Mouse (Mus musculus): ENCODE measurements around the gene Sec14l1. TPM values are rescaled to one million over a fixed set of nuclear protein-coding genes. Genes with fewer than 3 reads are reported as not detected.

The Sec14l1 gene
- polyA plus RNA-seq, 1 experiment from 2014 or later = 9.2 TPM

DNA sequence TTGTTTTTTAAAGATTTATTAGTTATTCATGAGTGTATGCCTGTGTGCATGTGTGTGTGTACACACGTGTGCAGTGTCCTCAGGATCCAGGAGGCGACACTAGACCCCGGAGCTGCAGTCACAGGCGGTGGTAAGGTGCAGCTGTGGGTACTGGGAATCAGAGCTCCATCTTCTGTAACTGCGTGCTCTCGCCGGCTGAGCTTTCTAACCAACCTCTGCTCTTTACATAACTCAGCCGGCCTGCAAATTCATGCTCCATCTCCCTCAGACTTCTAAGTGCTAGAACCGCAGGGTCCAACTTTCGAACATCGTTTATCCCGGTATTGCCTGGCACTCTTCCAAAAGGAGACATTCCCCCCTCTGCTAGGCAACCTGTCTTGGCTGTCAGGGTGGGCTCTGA is 60.5 kb downstream of the Sec14l1 start:
- H3K27ac ChIP-seq (ENCODE audit: low read depth) = no peak overlapping the region
- no peak for DNase-seq
- H3K4me2 ChIP-seq (ENCODE audit: low read depth, low read length) = no peak overlapping the region

GRCm38 (mm10) chr11:117176304-117176703 is 61.3 kb downstream of the Sec14l1 start:
- H3K9ac ChIP-seq (replicated peaks) = no peak overlapping the region
- TF ChIP-seq EP300 (IDR thresholded peaks at IDR 0.05; ENCODE audit: low read depth) (no peak), CTCF (IDR thresholded peaks at IDR 0.05; ENCODE audit: low read depth) (peak; percentile 68)
- no peaks in the 10 kb centered on the region for H3K27me3 ChIP-seq (ENCODE audit: insufficient read depth, low read length)
- H3K27ac ChIP-seq (ENCODE audit: low read depth) = no peak overlapping the region
- H3K4me3 ChIP-seq (ENCODE audit: low read depth, low read length) = no peak overlapping the region
- WGBS (ENCODE audit: insufficient replicate concordance) = 35% methylated on average over 5 of the region's 5 CpGs
- peaks cover 12% of the 10 kb centered on the region; the same call in 1 of the 2 replicates for H3K9me3 ChIP-seq (ENCODE audit: low read length)
- no peaks in the 10 kb centered on the region for H3K36me3 ChIP-seq (replicated peaks; ENCODE audit: insufficient read depth, low read length)
- no peak overlapping the region for H3K4me2 ChIP-seq (ENCODE audit: low read depth, low read length)
- DNase-seq = peak; percentile 62
- no peaks in the 10 kb centered on the region for H3K4me1 ChIP-seq (ENCODE audit: insufficient read depth)
- peak; percentile 47 for ATAC-seq

More for the DNA sequence above, 60.5 kb downstream of the Sec14l1 start:
- no peaks in the 10 kb centered on the region for H3K36me3 ChIP-seq (replicated peaks; ENCODE audit: insufficient read depth, low read length)
- WGBS (ENCODE audit: insufficient replicate concordance) = 78% methylated on average over 12 of the region's 12 CpGs
- no peak for ATAC-seq
- no peak overlapping the region for H3K9ac ChIP-seq (replicated peaks)
- peaks cover 6% of the 10 kb centered on the region; the same call in 1 of the 2 replicates for H3K9me3 ChIP-seq (ENCODE audit: low read length)
- no peaks in the 10 kb centered on the region for H3K27me3 ChIP-seq (ENCODE audit: insufficient read depth, low read length)
- TF ChIP-seq EP300 (IDR thresholded peaks at IDR 0.05; ENCODE audit: low read depth) (no peak), CTCF (IDR thresholded peaks at IDR 0.05; ENCODE audit: low read depth) (no peak)
- no peak overlapping the region for H3K4me3 ChIP-seq (ENCODE audit: low read depth, low read length)
- H3K4me1 ChIP-seq (ENCODE audit: insufficient read depth) = no peaks in the 10 kb centered on the region

GRCm38 (mm10) chr11:117176900-117177299 is 61.9 kb downstream of the Sec14l1 start:
- Histone ChIP-seq H3K4me1 (ENCODE audit: insufficient read depth) (no peaks in the 10 kb centered on the region), H3K9ac (replicated peaks) (no peak overlapping the region), H3K9me3 (ENCODE audit: low read length) (peaks cover 15% of the 10 kb centered on the region), H3K27me3 (ENCODE audit: insufficient read depth, low read length) (no peaks in the 10 kb centered on the region), H3K4me2 (ENCODE audit: low read depth, low read length) (no peak overlapping the region), H3K27ac (ENCODE audit: low read depth) (no peak overlapping the region), H3K4me3 (ENCODE audit: low read depth, low read length) (no peak overlapping the region), H3K36me3 (replicated peaks; ENCODE audit: insufficient read depth, low read length) (no peaks in the 10 kb centered on the region)
- ATAC-seq (peak; percentile 7; the same call in 1 of the 2 replicates), DNase-seq (no peak)
- 68% methylated on average over 5 of the region's 5 CpGs for whole genome bisulfite sequencing (ENCODE audit: insufficient replicate concordance)
- TF ChIP-seq CTCF (IDR thresholded peaks at IDR 0.05; ENCODE audit: low read depth) = no peak

GRCm38 (mm10) chr11:117177303-117177979 is 62.5 kb downstream of the Sec14l1 start:
- Histone ChIP-seq H3K4me3 (ENCODE audit: low read depth, low read length) (no peak overlapping the region), H3K4me2 (ENCODE audit: low read depth, low read length) (no peak overlapping the region), H3K9ac (replicated peaks) (no peak overlapping the region), H3K4me1 (ENCODE audit: insufficient read depth) (no peaks in the 10 kb centered on the region), H3K27ac (ENCODE audit: low read depth) (no peak overlapping the region), H3K9me3 (ENCODE audit: low read length) (peaks cover 20% of the 10 kb centered on the region), H3K36me3 (replicated peaks; ENCODE audit: insufficient read depth, low read length) (no peaks in the 10 kb centered on the region), H3K27me3 (ENCODE audit: insufficient read depth, low read length) (no peaks in the 10 kb centered on the region)
- peak; percentile 91 for DNase-seq
- 36% methylated on average over 10 of the region's 11 CpGs for WGBS (ENCODE audit: insufficient replicate concordance)
- no peak for TF ChIP-seq EP300 (IDR thresholded peaks at IDR 0.05; ENCODE audit: low read depth)
- peak; percentile 87 for TF ChIP-seq CTCF (IDR thresholded peaks at IDR 0.05; ENCODE audit: low read depth)
- peak; percentile 82 for ATAC-seq

DNA sequence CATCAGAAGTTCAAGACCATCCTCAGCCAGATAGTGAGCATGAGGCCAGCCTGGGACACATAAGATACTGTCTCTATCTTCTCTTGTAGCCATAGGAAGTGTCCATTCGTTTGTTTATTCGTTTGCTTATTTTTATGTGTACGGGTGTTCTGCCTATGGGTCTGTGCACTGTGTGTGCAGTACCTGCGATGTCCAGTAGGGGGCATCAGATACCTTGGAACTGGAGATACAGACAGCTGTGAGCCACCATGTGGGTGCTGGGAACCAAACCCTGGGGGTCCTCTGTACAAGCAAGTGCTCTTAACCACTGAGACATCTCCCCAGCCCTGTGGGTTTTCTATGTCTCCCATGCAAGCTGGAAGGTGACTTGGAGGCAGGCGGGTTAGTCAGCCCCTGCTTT is 64.9 kb downstream of the Sec14l1 start:
- Histone ChIP-seq H3K4me1 (ENCODE audit: insufficient read depth) (no peaks in the 10 kb centered on the region), H3K27ac (ENCODE audit: low read depth) (no peak overlapping the region), H3K27me3 (ENCODE audit: insufficient read depth, low read length) (no peaks in the 10 kb centered on the region), H3K36me3 (replicated peaks; ENCODE audit: insufficient read depth, low read length) (no peaks in the 10 kb centered on the region), H3K9ac (replicated peaks) (no peak overlapping the region), H3K4me3 (ENCODE audit: low read depth, low read length) (no peak overlapping the region), H3K9me3 (ENCODE audit: low read length) (peaks cover 22% of the 10 kb centered on the region), H3K4me2 (ENCODE audit: low read depth, low read length) (no peak overlapping the region)
- TF ChIP-seq CTCF (IDR thresholded peaks at IDR 0.05; ENCODE audit: low read depth) (peak; percentile 69), EP300 (IDR thresholded peaks at IDR 0.05; ENCODE audit: low read depth) (no peak)
- no peak for ATAC-seq
- WGBS (ENCODE audit: insufficient replicate concordance) = 81% methylated on average over 5 of the region's 5 CpGs
- no peak for DNase-seq

DNA sequence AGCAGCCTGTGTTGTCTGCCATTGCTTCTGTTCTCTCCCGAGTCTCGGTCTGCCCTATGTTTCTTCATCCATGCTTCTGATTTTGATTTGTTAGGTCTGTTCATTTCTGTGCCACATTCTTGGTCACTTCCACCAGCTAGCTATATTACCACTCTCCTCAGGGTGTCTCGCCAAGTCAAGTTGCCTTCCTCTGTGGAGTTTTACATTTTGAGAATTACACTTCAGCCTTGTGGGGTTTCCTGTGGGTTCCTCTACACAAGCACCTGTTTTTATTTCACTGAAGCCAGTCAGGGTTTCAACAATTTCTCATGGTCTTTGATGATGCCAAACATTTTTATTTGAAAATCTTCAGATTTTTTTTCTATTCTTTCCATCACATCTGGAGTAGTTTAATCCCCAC is 67.8 kb downstream of the Sec14l1 start:
- Histone ChIP-seq H3K4me3 (ENCODE audit: low read depth, low read length) (no peak overlapping the region), H3K4me1 (ENCODE audit: insufficient read depth) (no peaks in the 10 kb centered on the region), H3K27me3 (ENCODE audit: insufficient read depth, low read length) (no peaks in the 10 kb centered on the region), H3K27ac (ENCODE audit: low read depth) (no peak overlapping the region), H3K9me3 (ENCODE audit: low read length) (peaks cover 22% of the 10 kb centered on the region), H3K4me2 (ENCODE audit: low read depth, low read length) (no peak overlapping the region), H3K36me3 (replicated peaks; ENCODE audit: insufficient read depth, low read length) (no peaks in the 10 kb centered on the region), H3K9ac (replicated peaks) (no peak overlapping the region)
- ATAC-seq (no peak), DNase-seq (no peak)
- WGBS (ENCODE audit: insufficient replicate concordance) = 86% methylated on average over 3 of the region's 3 CpGs
- TF ChIP-seq CTCF (IDR thresholded peaks at IDR 0.05; ENCODE audit: low read depth) (no peak), EP300 (IDR thresholded peaks at IDR 0.05; ENCODE audit: low read depth) (no peak)

Measured in liver, postnatal 0 days (tissue).